Mouse (Mus musculus) liver, adult 2 months (tissue): Measurements from ENCODE around the gene Pcgf6. TPM values are rescaled to one million over a fixed set of nuclear protein-coding genes. Genes with fewer than 3 reads are reported as not detected.
A peak's percentile ranks its signal among the peaks of the same experiment; 100 is the strongest.

Source experiments
- DNase-seq: peaks from one replicate; pipeline ENCODE4 v3.0.0-alpha.2; 2011; ENCODE audit warnings: low read depth, low spot score; ENCODE audit errors: extremely low read depth
- H3K27ac ChIP-seq: fragments of 200-500 bp; replicated peaks from 2 replicates; pipeline ENCODE4 v1.5.1; 2012; ENCODE audit warnings: low read depth, mild to moderate bottlenecking, control low read depth, inconsistent platforms, low read length; ENCODE audit not compliant: insufficient read depth
- H3K27me3 ChIP-seq: fragments of 200-500 bp; 2 replicates; pipeline ENCODE4 v1.6.1; 2012; ENCODE audit warnings: mild to moderate bottlenecking, moderate library complexity, low read length, inconsistent platforms; ENCODE audit not compliant: control insufficient read depth, insufficient read depth
- H3K36me3 ChIP-seq: fragments of 200-500 bp; 2 replicates; pipeline ENCODE4 v1.6.1; 2012; ENCODE audit warnings: low read length, inconsistent platforms; ENCODE audit not compliant: control insufficient read depth, insufficient read depth
- H3K4me1 ChIP-seq: fragments of 200-500 bp; 2 replicates; pipeline ENCODE4 v1.6.1; 2011; ENCODE audit warnings: low read length; ENCODE audit not compliant: control insufficient read depth, insufficient read depth
- H3K4me3 ChIP-seq: fragments of 200-500 bp; 2 replicates; pipeline ENCODE4 v1.5.1; 2011; ENCODE audit warnings: low read depth, mild to moderate bottlenecking, control low read depth, low read length, moderate library complexity; ENCODE audit not compliant: insufficient read depth
- H3K79me2 ChIP-seq: fragments of 200-500 bp; 2 replicates; pipeline ENCODE4 v1.6.1; 2012; ENCODE audit warnings: inconsistent platforms, mild to moderate bottlenecking, low read length, moderate library complexity; ENCODE audit not compliant: control insufficient read depth, insufficient read depth
- H3K9ac ChIP-seq: fragments of 200-500 bp; 2 replicates; pipeline ENCODE4 v1.6.1; 2012; ENCODE audit warnings: low read depth, mild to moderate bottlenecking, control low read depth, inconsistent platforms, low read length
- CTCF ChIP-seq: fragments of 200-500 bp; IDR thresholded peaks from 2 replicates; pipeline ENCODE4 v1.5.1; 2011; ENCODE audit warnings: low read depth, low read length, control low read depth
- POLR2A ChIP-seq: fragments of 200-500 bp; IDR thresholded peaks from 2 replicates; pipeline ENCODE4 v1.6.1; 2011; ENCODE audit warnings: low read length, control low read depth; ENCODE audit not compliant: insufficient read depth; ENCODE audit errors: extremely low read depth
- WGBS: fragments of 180-500 bp; shearing (Covaris S2); methylation state at CpG from one replicate; pipeline ENCODE4 v1.1.7; 2018; 5-methylcytosine and 5-hydroxymethylcytosine counted together
- polyA plus RNA-seq: library from polyadenylated mRNA; depleted of rRNA; stranded (reverse); fragments of >200 nt; gene quantifications from 2 replicates; pipeline ENCODE4 v1.2.3, GENCODE M21; 2012
- total RNA-seq: library from RNA; depleted of rRNA; stranded (reverse); fragments of >200 nt; gene quantifications from 2 replicates; pipeline ENCODE4 v1.2.3, GENCODE M21; 2014

Pcgf6 gene
- total and polyA plus RNA-seq, 2 experiments = 3.6 to 5.0 TPM

DNA sequence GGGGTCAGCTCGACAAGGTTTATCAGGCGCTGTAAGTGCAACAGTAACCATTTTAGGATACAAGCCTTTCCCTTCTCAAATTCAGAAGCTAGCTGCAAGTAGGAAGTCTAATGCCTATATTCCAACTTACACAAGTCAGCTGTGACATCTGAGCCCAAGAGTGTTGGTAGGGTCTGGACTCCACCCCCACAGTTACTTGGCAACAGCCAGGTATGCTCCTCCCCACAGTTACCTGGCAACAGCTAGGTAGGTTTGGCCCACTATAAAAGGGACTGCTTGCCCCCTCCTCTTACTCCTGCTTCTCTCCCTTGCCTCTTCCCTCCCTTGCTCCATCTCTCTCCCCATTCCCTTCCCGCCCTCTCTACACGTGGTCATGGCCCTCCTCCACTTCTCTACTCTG lies 1.6 kb downstream of the Pcgf6 start:
- Histone ChIP-seq H3K79me2 (peaks cover 4% of the 10 kb centered on the region; the same call in 1 of the 2 replicates), H3K9ac (no peak overlapping the region), H3K27me3 (no peaks in the 10 kb centered on the region), H3K27ac (no peak overlapping the region), H3K4me1 (peaks cover 11% of the 10 kb centered on the region), H3K36me3 (peaks cover 10% of the 10 kb centered on the region; the same call in 1 of the 2 replicates), H3K4me3 (no peak overlapping the region)
- WGBS = 76% methylated on average over 4 of the region's 4 CpGs
- DNase-seq = no peak
- TF ChIP-seq POLR2A (no peak), CTCF (no peak)

DNA sequence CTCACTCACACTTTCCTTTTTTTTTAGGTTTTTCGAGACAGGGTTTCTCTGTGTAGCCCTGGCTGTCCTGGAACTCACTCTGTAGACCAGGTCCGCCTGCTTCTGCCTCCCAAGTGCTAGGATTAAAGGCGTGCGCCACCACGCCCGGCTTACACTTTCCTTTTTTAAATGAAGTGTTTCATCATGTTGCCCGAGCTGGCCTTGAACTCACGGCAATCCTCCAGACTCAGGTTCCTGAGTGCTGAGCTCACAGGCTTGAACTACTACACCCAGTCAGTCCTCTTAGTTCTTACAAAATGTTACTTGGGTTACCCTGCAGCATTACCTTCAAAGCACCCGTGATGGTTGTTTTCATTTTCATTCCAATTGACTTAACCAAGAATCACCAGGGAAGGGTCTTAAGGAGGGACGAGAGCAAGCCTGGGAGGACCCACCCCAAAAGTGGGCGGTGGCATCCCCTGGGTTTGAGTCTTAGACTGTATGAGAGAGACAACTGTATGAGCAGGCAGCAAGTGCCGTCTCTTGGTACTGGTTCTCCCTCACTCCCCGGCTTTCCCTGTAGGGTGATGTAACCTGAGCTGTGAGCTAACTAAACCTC lies 3.4 kb downstream of the Pcgf6 start:
- no peak overlapping the region for H3K9ac ChIP-seq
- H3K27ac ChIP-seq = no peak overlapping the region
- no peak overlapping the region for H3K4me3 ChIP-seq
- DNase-seq = no peak
- H3K36me3 ChIP-seq = peaks cover 10% of the 10 kb centered on the region; the same call in 1 of the 2 replicates
- H3K79me2 ChIP-seq = peaks cover 4% of the 10 kb centered on the region; the same call in 1 of the 2 replicates
- 95% methylated on average over 13 of the region's 13 CpGs for WGBS
- H3K4me1 ChIP-seq = peaks cover 3% of the 10 kb centered on the region
- H3K27me3 ChIP-seq = no peaks in the 10 kb centered on the region
- no peak for TF ChIP-seq POLR2A
- TF ChIP-seq CTCF = no peak

DNA sequence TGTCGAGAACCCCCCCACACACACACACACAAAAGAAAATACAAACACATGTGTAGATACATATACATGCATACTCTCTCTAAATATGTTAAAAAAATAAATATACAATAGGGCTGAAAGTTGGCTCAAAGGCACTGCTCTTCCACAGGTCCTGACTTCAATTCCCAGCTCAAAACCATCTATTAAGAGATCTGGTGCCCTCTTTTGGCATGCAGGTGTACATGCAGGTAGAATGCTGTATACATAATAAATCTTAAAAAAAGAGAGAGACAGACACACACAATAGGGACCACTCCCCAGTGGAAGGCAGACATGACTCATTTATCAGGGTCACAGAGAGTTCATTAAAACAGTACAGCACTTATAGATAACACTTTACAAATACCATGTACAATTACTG lies 4.4 kb downstream of the Pcgf6 start:
- no peak for DNase-seq
- Histone ChIP-seq H3K4me3 (no peak overlapping the region), H3K36me3 (peaks cover 13% of the 10 kb centered on the region; the same call in 1 of the 2 replicates), H3K9ac (no peak overlapping the region), H3K79me2 (peaks cover 4% of the 10 kb centered on the region; the same call in 1 of the 2 replicates), H3K27ac (no peak overlapping the region), H3K4me1 (peaks cover 3% of the 10 kb centered on the region), H3K27me3 (no peaks in the 10 kb centered on the region)
- TF ChIP-seq POLR2A (no peak), CTCF (peak; percentile 20; the same call in 1 of the 2 replicates)
- 97% methylated on average over 1 of the region's 1 CpGs for WGBS

DNA sequence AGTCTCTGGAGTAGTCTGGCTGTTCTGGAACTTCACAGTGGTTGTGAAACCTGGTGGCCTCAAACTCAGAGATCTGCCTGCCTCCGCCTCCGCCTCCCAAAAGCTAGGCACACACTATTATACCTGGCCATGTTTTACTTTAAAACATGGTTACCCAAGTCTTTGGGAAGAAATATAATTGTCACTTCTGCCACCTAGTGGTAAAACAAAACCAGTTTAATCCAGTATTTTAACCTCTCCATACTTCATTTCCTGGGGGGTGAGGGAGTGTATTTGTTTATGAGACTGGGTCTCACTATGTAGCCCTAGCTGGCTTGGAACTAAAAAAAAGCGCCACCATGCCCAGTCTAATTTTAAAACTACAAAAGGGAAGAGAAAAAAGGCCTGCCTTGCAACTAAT lies 7.1 kb downstream of the Pcgf6 start:
- H3K27ac ChIP-seq = no peak overlapping the region
- peaks cover 28% of the 10 kb centered on the region; the same call in 1 of the 2 replicates for H3K36me3 ChIP-seq
- WGBS = 52% methylated on average over 3 of the region's 3 CpGs
- no peaks in the 10 kb centered on the region for H3K79me2 ChIP-seq
- H3K4me3 ChIP-seq = no peak overlapping the region
- no peak overlapping the region for H3K9ac ChIP-seq
- no peaks in the 10 kb centered on the region for H3K4me1 ChIP-seq
- DNase-seq = peak; percentile 34
- TF ChIP-seq POLR2A = no peak
- H3K27me3 ChIP-seq = no peaks in the 10 kb centered on the region

DNA sequence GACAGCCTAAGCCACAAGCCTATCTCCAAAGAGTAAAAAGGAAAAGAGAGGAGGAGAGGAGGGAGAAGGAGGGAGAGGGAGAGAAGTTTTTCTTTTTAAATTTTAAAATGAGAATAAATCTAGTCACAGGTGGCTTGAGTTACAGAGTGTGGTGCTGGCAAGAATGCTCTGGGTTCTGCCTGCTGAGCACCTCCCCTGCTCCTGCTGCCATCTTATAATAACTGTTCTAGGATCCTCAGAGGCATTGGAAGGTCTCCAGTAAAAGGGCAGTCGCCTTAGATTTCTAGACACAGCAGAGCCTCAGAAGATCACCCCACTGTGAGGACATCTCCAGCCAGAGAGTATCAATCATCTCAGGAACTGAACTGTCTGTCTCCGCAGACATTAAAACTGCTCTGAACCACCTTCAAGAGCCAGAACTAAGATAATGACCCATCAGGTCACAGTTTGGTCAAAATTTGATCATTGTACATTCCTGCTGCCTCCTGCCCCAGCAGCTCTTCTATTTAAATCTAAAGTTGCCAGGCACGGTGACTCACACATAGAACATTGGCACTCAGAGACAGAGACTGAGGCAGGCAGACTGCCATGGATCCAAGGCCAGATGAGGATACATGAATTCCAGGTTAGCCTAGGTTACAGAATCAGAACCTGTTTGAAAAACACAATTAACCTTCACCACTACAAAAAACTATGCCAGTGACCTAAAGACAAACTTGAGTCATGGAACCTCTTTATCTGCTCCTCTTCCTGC lies 9.8 kb downstream of the Pcgf6 start:
- Histone ChIP-seq H3K9ac (no peak overlapping the region), H3K27me3 (no peaks in the 10 kb centered on the region), H3K4me3 (no peak overlapping the region), H3K79me2 (no peaks in the 10 kb centered on the region), H3K36me3 (peaks cover 36% of the 10 kb centered on the region; the same call in 1 of the 2 replicates), H3K4me1 (no peaks in the 10 kb centered on the region), H3K27ac (no peak overlapping the region)
- TF ChIP-seq POLR2A (no peak), CTCF (no peak)
- 75% methylated on average over 3 of the region's 3 CpGs for WGBS
- no peak for DNase-seq

DNA sequence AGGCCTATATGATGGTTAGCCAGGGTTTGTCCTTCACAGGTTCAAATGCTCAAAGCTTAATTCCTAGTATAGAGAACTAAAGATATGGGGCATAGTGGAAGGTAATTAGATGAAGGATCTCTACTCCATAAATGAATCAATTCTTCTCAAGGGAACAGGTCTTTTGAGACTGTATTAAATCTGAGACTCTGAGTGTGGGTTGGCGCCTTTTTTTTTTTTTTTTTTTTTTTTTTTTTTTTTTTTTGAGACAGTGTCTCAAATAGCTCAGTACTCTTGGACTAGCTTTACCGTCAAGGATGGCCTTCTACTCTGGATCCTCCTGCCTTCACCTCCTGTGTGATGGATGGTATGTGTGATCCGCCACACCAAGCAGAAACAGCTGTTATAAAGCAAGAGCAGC lies 14.1 kb downstream of the Pcgf6 start:
- no peak overlapping the region for H3K9ac ChIP-seq
- no peak for TF ChIP-seq CTCF
- TF ChIP-seq POLR2A = no peak

More for the DNA sequence above, 14.1 kb downstream of the Pcgf6 start:
- DNase-seq = no peak
- peaks cover 48% of the 10 kb centered on the region; the same call in 1 of the 2 replicates for H3K36me3 ChIP-seq
- H3K4me1 ChIP-seq = no peaks in the 10 kb centered on the region
- no peaks in the 10 kb centered on the region for H3K79me2 ChIP-seq
- WGBS = 90% methylated on average over 3 of the region's 3 CpGs
- H3K4me3 ChIP-seq = no peak overlapping the region
- H3K27me3 ChIP-seq = no peaks in the 10 kb centered on the region
- no peak overlapping the region for H3K27ac ChIP-seq
